10 mouse cellular contexts compared by ENCODE assay signal in the genomic region with DNA sequence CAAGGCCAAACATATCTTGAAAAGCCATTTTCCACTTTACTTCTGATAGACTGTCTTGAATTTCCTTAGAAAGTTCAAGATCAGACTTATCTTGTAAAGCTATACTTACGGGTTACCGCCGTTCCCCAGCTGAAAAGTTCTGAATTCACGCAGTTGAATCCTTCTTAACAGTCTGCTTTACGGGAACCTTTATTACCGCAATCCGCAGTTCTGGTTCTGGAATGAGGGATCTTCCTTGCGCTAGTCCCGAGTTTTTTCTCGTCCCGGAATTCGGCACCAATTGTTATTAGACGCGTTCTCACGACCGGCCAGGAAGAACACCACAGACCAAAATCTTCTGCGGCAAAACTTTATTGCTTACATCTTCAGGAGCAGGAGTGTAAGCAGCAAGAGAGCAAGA. TPM values are rescaled to one million over a fixed set of nuclear protein-coding genes. Genes with fewer than 3 reads are reported as not detected.
DNase-seq lines count a peak whose midpoint lies in the region.
"Had no signal": no experiment of that assay in that cellular context is flagged by ENCODE, and none has a peak within 500 bp of the region (broad histone marks: within the 10 kb centered on the region; RNA-seq: fewer than 3 reads in every experiment).

No protein-coding gene starts in this region.

- DNase-seq in adrenal gland, postnatal 14 days, result peak; percentile 37
- DNase-seq in cerebellum, postnatal 4 days (ENCODE audit: low spot score in 2 of 2), result peak; percentile 59 to 67
- DNase-seq in heart, adult 18-20 months, result peak; percentile 48 to 64
- peak; percentile 66 for DNase-seq in kidney, postnatal 14 days
- DNase-seq in left cerebral cortex, adult 18-20 months (ENCODE audit: low spot score in 2 of 2), result peak; percentile 57 to 58
- peak; percentile 39 to 66 for DNase-seq in lung, postnatal 4 days
- DNase-seq in spleen, postnatal 10 days (ENCODE audit: low spot score in 2 of 2), result peak; percentile 56 to 58
- peak; percentile 71 for DNase-seq in urinary bladder, postnatal 10 days (ENCODE audit: low spot score)

RNA-seq across cellular contexts. Expression of a gene that starts 6.0 kb away (rescaled TPM):
- total RNA-seq in adrenal gland, postnatal 14 days (2021), result not detected in 2 replicates
- total RNA-seq in heart, adult 18-20 months (2021), result not detected
- total RNA-seq in left cerebral cortex, adult 18-20 months (2021), result not detected
- total RNA-seq: CH12.LX; forebrain, postnatal 0 days had no signal

RNA-seq across cellular contexts. Expression of a gene that starts 21.4 kb away (rescaled TPM):
- not detected in 2 replicates for total RNA-seq in adrenal gland, postnatal 14 days (2021)
- not detected for total RNA-seq in heart, adult 18-20 months (2021)
- not detected for total RNA-seq in left cerebral cortex, adult 18-20 months (2021)
- total RNA-seq: CH12.LX; forebrain, postnatal 0 days had no signal

RNA-seq across cellular contexts. Expression of a gene that starts 37.3 kb away (rescaled TPM):
- not detected in 2 replicates for total RNA-seq in adrenal gland, postnatal 14 days (2021)
- total RNA-seq in heart, adult 18-20 months (2021), result not detected
- not detected for total RNA-seq in left cerebral cortex, adult 18-20 months (2021)
- total RNA-seq: forebrain, postnatal 0 days had no signal

Comparison
In these comparisons a context has a peak if more than half of its experiments do, and no peak if none do; other contexts are left out.
1. Peak in every context shown above with its lines: DNase-seq.